Mouse (Mus musculus): ENCODE measurements around the gene Esyt3. TPM values are rescaled to one million over a fixed set of nuclear protein-coding genes. Genes with fewer than 3 reads are reported as not detected.

Gene Esyt3
- total RNA-seq, 2 experiments from 2014 or later: 0.29 to 0.61 TPM

Other genes with a start within 250 kb of the Esyt3 start
- gene Pik3cb, start 217.9 kb downstream of the Esyt3 start, total RNA-seq (2021): 10 to 100 TPM in 1 of 2 experiments, 1 to 10 TPM in 1; 9.2 to 10.1 TPM
- not detected for gene Faiml, start 121.3 kb downstream of the Esyt3 start, total RNA-seq (2021)
- 1 to 10 TPM; 5.6 to 6.3 TPM for gene Cep70, start 115.2 kb downstream of the Esyt3 start, total RNA-seq (2021)
- 1 to 10 TPM; 4.8 to 6.8 TPM for gene Mras, start 78.8 kb upstream of the Esyt3 start, total RNA-seq (2021)
- not detected for gene Nme9, start 92.9 kb upstream of the Esyt3 start, total RNA-seq (2021)
- 10 to 100 TPM; 21.2 to 22.1 TPM for gene Armc8, start 210.3 kb upstream of the Esyt3 start, total RNA-seq (2021)
- 1 to 10 TPM; 6.5 to 6.8 TPM for gene Dbr1, start 217.2 kb upstream of the Esyt3 start, total RNA-seq (2021)

All from heart, postnatal 25 days (tissue).